Mouse (Mus musculus) adipose tissue, adult 10 weeks (tissue): Measurements from ENCODE around the gene H2al1b. TPM values are rescaled to one million over a fixed set of nuclear protein-coding genes. Genes with fewer than 3 reads are reported as not detected.

Source experiments
- polyA plus RNA-seq: library from polyadenylated mRNA; stranded (reverse); fragments of 350-450 nt; fragmentation: Illumina TruSeq; extraction: RNeasy Lipid Tissue Mini Kit (QIAGEN cat#74804); gene quantifications from one replicate; pipeline ENCODE4 v1.2.3, GENCODE M21; 2014; ENCODE audit warnings: low read depth, low replicate concordance

H2al1b gene
- polyA plus RNA-seq, result 0.93 TPM

DNA sequence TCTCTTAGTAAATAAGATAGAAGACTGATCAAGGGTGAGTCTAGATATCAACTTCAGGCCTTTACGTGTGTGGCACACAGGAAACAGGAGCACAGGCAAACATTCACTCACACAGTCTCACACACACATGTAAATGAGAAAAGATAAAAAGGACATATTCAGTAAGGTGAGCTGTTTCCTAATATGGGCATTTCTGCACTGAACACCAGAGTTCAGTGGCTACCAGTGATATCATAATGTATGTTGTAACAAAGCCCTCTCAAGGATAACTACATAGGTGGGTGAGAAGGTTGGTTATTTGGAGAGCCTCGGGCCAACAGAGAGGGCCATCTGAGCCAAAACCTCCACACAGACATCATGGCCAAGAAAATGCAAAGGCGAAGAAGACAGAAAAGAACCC lies at the start of gene H2al1b:
Gene H2al1b, plus strand, starts transcription at position 301 of the 400 bp plus-strand sequence.

GRCm38 (mm10) chrX:11298957-11299356 lies 3.3 kb upstream of the H2al1b start, which contains the start of gene H2al1a:
Gene H2al1a, plus strand, starts transcription at chrX:11299257.

DNA sequence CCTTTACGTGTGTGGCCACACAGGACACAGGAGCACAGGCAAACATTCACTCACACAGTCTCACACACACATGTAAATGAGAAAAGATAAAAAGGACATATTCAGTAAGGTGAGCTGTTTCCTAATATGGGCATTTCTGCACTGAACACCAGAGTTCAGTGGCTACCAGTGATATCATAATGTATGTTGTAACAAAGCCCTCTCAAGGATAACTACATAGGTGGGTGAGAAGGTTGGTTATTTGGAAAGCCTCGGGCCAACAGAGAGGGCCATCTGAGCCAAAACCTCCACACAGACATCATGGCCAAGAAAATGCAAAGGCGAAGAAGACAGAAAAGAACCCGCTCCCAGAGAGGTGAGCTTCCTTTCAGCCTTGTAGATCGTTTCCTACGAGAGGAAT lies 3.1 kb downstream of the H2al1b start, which contains the start of gene H2al1c:
Gene H2al1c, plus strand, starts transcription at position 301 of the 400 bp plus-strand sequence.

GRCm38 (mm10) chrX:11308524-11308923 lies 6.3 kb downstream of the H2al1b start, which contains the start of gene H2al1d:
Gene H2al1d, plus strand, starts transcription at chrX:11308824.

DNA sequence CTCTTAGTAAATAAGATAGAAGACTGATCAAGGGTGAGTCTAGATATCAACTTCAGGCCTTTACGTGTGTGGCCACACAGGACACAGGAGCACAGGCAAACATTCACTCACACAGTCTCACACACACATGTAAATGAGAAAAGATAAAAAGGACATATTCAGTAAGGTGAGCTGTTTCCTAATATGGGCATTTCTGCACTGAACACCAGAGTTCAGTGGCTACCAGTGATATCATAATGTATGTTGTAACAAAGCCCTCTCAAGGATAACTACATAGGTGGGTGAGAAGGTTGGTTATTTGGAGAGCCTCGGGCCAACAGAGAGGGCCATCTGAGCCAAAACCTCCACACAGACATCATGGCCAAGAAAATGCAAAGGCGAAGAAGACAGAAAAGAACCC lies 9.4 kb downstream of the H2al1b start, which contains the start of gene H2al1e:
Gene H2al1e, plus strand, starts transcription at position 301 of the 400 bp plus-strand sequence.

DNA sequence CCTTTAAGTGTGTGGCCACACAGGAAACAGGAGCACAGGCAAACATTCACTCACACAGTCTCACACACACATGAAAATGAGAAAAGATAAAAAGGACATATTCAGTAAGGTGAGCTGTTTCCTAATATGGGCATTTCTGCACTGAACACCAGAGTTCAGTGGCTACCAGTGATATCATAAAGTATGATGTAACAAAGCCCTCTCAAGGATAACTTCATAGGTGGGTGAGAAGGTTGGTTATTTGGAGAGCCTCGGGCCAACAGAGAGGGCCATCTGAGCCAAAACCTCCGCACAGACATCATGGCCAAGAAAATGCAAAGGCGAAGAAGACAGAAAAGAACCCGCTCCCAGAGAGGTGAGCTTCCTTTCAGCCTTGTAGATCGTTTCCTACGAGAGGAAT lies 12.6 kb downstream of the H2al1b start, which contains the start of gene H2al1f:
Gene H2al1f, plus strand, starts transcription at position 301 of the 400 bp plus-strand sequence.

GRCm38 (mm10) chrX:11317956-11318355 lies 15.7 kb downstream of the H2al1b start, which contains the start of gene H2al1g:
Gene H2al1g, plus strand, starts transcription at chrX:11318256.

GRCm38 (mm10) chrX:11321192-11321591 lies 19.0 kb downstream of the H2al1b start, which contains the start of gene H2al1h:
Gene H2al1h, plus strand, starts transcription at chrX:11321492.

GRCm38 (mm10) chrX:11324359-11324758 lies 22.1 kb downstream of the H2al1b start, which contains the start of gene H2al1i:
Gene H2al1i, plus strand, starts transcription at chrX:11324659.

GRCm38 (mm10) chrX:11327522-11327921 lies 25.3 kb downstream of the H2al1b start, which contains the start of gene H2al1j:
Gene H2al1j, plus strand, starts transcription at chrX:11327822.

Other genes with a start within 250 kb of the H2al1b start
- not detected for gene H2al1a, start 3.2 kb upstream of the H2al1b start, polyA plus RNA-seq
- gene H2al1c, start 3.2 kb downstream of the H2al1b start, polyA plus RNA-seq, result not detected
- not detected for gene H2al1d, start 6.4 kb downstream of the H2al1b start, polyA plus RNA-seq
- gene H2al1e, start 9.5 kb downstream of the H2al1b start, polyA plus RNA-seq, result not detected
- gene H2al1f, start 12.7 kb downstream of the H2al1b start, polyA plus RNA-seq, result not detected
- 0.82 TPM for gene H2al1g, start 15.8 kb downstream of the H2al1b start, polyA plus RNA-seq
- not detected for gene H2al1h, start 19.1 kb downstream of the H2al1b start, polyA plus RNA-seq
- not detected for gene H2al1i, start 22.2 kb downstream of the H2al1b start, polyA plus RNA-seq
- gene H2al1j, start 25.4 kb downstream of the H2al1b start, polyA plus RNA-seq, result not detected